Mouse (Mus musculus) kidney, adult 2 months (tissue): ENCODE measurements around the gene Abcb9.

Source experiments
- CTCF ChIP-seq: fragments of 200-500 bp; conservative IDR thresholded peaks from 2 replicates; pipeline ENCODE4 v1.5.1; 2011; ENCODE audit warnings: low read depth, mild to moderate bottlenecking, control low read depth, low read length, moderate library complexity, mixed read lengths; ENCODE audit not compliant: insufficient read depth, insufficient read length
- POLR2A ChIP-seq: fragments of 200-500 bp; IDR thresholded peaks from one replicate; pipeline ENCODE4 v1.6.1; 2011; ENCODE audit warnings: low read depth, low read length, control low read depth

- no peak for TF ChIP-seq CTCF
- no peak for TF ChIP-seq POLR2A
Measured at GRCm38 (mm10) chr5:124018651-124019050, 76.9 kb downstream of the Abcb9 start.
